Mouse (Mus musculus) layer of hippocampus, postnatal 10 days (tissue): Measurements from ENCODE around the gene Arhgap21. TPM values are rescaled to one million over a fixed set of nuclear protein-coding genes. Genes with fewer than 3 reads are reported as not detected.
"Not testable (repeated sequence)": the region's sequence is repeated elsewhere in the genome, so short reads cannot be mapped to it uniquely, and the experiment has no call there.

ENCODE experiments used
- DNase-seq, 2 experiments: peaks; one replicate each; pipeline ENCODE4 v3.0.0; 2021; ENCODE audit warnings: low spot score in 2 of 2
- total RNA-seq, 2 experiments: library from RNA; stranded (reverse); gene quantifications; 2 replicates each; pipeline ENCODE4 v1.2.3; 2021

Arhgap21 gene
- total RNA-seq, 2 experiments from 2014 or later: 305 to 313 TPM

DNA sequence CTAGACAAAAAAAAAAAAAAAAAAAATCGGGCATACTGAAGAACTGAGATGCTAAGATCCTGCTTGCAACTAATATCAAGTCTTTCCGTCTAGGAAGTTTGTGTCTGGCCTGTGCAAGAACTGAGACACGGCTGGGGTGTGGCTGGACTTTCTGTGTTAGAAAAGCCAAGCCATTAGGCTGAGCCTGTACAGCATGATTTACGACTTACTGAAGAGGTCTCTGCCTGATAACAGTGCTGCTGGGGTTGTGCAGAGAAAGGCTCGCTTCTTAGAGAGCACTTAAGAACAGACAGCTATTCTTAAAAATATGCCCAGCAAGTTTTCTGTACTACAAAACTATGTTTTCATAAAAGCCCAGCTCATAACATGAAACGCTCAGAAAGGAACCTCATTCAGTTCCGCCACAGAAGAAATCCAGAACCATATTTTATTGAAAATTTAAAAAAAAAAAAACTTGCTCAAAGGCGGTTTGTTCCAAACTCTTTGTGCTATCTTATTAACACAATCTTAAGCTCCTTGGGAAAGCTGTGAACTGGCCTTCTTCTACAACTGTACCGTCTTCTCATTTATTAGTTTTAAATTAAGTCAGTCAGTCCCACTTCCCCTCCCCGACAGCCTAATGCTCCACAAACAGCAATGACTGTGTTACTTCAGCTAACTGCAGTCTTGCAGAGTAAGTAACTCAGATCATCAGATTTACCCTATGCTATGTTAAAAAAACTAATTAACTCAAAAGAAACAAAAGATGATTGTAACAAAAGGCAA lies 26.1 kb downstream of the Arhgap21 start:
- no peak for DNase-seq

DNA sequence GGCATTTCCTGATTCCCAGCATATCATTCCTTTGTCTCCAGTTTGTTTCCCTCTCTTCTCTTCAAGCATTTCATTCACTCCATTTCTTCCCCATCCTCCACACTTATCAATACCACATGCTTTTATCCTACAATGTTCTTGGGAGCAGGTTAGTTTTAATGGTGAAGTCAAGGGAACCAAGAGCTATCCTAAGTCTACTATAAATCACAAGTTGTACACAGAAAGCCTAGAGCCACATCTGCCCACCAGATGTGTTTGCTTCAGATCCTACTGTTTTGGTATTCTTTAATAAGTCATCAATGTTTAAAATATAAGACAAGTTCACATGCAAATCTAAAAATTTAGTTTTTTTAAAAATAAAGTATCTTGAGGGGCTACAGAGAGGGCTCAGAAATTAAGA lies 27.6 kb downstream of the Arhgap21 start:
- DNase-seq: no peak

DNA sequence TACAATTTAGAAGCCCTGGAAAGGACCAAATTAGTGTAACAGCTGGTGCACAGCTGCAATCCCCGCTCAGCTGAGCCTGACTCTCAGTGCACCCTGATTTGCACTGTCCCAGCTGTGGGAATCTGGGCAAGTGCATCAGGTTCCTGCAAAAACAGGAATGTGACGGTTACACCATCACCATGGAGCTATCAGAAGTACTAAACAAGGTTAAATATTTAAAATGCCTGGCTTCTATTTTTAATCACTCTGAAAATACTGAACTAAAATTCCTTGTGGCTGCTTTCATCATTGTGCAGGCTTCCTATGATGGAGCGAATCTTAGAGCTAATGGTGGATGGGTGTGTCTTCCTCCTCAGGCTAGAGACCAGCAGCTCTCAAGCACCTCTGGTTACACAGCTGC lies 29.3 kb downstream of the Arhgap21 start:
- DNase-seq: no peak

DNA sequence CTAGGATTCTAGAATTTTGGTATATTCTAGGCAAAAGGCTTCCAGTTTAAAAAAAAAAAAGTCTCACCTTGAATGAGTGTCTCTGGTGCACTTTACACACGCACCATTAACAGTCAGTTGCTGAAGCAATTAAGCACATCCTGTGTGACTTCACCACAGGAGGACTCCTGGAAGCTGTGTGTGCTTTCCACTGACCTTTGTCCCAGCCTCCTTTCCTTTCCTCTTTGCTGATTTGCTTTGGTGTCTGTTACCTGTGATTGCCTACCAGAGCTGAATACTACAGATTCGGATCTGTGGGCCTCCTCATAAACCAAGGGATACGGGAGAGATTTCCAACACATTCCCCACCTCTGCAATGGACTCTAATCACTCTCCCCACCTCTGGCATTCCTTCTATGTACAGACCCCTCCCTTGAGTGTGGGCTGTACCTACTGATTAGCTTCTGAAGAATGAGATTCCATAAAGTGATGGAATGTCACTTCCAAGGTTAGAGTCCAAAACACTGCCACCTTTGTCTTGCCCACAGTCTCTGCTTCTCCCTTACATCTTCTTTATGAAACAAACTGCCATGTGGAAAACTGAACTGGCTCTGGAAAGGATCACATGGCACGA lies 32.0 kb downstream of the Arhgap21 start:
- no peak for DNase-seq

DNA sequence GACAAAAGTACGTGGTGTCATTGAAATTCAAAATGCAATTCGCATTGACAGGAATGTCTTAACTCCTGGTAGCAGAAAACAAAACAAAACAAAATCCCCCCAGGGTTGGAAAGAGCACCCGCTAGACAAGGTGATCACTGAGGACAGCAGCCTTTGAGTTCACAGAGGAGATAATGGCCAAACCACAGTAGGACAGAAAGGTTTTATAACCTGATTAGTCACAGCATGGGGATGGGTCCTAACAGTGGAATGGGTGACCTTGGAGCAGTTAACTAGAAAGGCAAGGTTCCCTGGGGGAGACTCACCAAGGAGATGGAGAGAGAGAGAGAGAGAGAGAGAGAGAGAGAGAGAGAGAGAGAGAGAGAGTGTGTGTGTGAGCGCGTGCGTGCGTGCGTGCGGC lies 34.3 kb downstream of the Arhgap21 start:
- no peak for DNase-seq

DNA sequence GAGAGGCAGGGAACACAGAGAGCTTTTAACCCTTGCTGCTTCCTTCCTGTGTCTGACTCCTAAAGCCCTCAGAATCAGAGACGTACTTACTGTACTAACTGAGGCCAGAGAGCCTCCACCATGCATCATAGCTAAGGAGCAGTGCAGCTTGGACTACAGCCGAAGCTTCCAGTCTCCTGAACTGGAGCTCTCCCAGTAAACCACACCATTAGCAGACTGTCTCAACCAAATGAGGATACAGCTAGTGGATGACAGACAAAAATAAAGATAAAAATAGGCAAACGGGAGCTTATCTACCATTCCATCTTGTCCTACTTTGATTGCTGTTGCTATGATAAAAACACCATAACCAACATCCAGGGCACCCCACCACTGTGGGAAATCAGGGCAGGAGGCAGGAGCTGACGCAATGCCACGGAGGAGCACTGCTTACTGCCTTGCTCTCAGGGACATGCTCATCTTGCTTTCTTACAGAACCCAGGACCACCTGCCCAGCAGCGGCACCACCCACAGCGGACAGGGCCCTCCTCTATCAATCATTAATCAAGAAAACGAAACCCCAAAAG lies 35.9 kb downstream of the Arhgap21 start:
- DNase-seq: no peak

DNA sequence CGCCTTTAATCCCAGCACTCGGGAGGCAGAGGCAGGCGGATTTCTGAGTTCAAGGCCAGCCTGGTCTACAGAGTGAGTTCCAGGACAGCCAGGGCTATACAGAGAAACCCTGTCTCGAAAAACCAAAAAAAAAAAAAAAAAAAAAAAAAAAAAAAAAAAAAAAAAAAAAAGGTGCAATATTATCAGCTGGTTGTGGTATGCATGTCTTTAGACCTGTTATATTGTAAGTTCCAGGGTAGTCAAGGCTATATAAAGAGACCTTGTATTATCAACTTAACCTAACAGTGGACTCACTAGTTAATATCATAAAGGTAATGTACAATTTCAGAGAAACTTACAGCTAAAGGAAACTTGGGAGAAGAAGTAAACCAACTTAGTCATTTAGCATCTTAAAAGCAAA lies 36.9 kb downstream of the Arhgap21 start:
- not testable (repeated sequence) for DNase-seq

DNA sequence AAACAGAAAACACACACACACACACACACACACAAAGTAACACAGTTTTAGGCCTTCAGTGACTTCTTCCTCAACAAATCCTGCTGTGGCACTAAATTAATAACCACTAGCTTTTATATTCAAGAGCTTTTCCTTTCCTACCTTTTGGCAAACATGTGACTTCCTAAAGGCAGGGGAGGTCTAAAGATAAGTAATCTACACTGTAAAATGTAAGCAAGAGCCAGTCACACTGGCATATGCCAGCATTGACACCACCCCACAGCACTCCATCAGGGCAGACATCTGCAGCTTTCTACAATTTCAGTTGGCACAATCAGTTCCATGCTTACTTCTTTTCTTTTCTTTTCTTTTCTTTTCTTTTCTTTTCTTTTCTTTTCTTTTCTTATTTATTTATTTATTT lies 40.2 kb downstream of the Arhgap21 start:
- DNase-seq: no peak

DNA sequence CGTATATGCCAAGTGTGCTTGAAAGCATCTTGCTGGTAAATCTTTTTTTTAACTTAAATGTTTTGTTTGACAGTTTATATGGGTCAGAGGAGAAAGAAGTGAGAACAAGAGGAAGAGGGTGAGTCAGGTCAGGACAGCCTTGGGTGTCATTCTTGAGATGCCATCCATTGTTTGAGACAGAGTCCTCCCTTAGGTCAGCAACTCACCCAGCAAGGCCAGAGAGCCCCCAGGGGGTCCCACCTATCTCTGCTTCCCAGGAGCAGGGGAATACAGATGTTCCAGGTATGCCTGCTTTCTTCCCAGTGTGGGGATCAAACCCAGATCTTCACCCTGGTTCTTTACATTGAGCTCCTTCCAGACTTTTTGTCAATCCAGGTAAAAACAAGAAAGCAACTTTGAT lies 43.7 kb downstream of the Arhgap21 start:
- no peak for DNase-seq

DNA sequence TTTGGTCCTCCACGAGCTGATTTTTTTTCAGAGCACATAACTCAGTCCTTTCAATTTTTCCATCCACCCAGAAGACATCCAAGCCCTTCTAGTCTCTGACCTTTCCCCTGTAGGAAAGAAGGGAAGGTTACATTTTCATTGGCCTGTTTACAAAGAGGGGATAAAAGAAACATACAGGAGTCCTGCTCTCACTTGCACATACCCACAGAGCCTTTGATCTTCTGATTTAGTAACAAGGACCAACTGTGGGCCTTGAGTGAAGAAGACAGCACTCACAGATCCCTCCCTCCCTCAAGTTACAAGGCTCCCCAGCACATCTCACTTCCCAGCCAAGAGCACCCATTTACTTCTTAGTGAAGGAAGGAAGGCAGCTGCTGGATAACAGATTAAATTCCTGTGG lies 46.3 kb downstream of the Arhgap21 start:
- no peak for DNase-seq

DNA sequence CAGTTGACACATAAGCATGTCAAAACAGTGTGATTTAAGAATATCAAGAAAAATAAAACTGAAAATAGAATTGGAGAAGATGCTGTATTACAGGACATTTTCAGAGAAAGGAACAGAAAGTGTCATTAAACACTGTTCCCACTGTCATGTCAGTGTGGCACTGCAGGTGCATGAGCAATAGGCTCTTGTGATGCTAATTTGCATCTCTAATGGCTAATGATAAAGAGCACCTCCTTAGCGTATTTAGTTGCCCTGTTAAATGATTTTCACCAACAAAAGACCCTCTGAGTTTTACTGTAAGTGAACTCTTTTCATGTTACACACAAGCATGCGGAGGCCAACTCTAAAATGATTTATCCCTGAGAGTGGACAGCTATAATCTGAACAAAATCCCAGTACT lies 47.1 kb downstream of the Arhgap21 start:
- DNase-seq: no peak

DNA sequence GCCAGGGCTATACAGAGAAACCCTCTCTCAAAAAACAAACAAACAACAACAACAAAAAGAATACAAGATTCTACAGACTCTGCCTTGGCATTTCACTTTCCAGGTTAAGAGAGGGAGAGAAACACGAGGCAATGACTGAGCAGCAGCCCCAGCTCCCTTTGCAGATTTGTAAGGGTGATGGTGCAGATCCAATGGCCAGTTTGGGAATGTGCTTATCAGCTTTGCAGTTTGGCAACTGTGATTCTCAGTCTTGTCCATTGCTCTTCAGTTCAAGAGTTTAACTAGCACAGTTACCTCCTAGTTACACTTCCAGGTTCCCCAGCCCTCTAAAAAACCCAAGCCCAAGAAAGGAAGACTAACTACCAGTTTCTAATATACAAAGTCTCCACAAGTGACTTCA lies 47.7 kb downstream of the Arhgap21 start:
- no peak for DNase-seq

DNA sequence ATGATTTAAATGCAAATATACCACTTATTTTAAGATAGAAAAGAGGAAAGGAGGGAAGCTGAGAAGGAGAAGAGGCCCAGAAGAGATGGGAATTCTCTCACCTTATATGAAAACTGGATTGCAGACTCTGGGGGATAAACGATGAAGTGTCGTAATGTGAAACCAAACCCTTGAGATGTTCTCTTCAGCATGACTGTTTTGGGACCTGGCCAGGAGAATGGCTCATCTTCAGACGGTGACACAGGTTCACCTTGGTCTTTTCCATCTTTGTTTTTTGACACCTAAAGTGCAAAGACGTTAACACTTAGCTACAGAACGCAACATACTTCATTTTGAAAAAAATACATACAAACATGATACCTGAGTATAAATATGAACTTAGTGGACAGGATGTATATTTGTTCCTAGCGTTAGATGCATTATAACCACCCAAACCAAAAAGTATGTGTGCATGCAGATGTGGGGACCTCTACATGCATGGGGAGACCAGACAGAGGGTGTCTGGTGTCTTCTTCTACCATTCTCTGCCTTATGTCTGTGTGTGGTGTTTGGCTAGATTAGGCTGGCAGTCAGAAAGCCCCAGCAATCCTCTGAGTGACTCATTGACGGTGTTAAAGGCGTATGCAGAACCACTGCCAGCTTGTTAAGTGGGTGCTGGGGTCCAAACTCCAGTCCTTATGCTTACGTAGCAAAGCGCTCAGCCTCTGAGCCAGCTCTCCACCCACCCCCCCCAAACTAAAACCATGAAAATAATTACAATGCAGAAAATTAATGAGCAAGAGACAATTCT lies 54.0 kb downstream of the Arhgap21 start:
- no peak for DNase-seq

DNA sequence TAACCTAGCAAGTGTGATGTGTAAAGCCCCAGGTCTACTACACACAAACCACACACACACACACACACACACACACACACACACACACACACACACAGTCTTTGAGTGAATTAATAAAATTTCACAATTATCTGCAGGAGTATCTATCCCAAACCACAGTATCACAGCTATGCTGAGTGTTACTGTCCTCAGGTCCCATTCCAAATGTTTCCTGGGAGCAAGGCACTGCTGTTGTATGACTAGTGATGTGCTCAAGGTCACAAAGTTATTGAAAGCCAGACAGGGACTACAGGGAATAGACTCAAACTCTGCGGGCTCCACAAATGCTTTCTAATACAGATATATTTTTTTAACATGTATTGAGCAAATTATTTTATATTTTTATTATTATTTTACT lies 55.7 kb downstream of the Arhgap21 start:
- no peak for DNase-seq

DNA sequence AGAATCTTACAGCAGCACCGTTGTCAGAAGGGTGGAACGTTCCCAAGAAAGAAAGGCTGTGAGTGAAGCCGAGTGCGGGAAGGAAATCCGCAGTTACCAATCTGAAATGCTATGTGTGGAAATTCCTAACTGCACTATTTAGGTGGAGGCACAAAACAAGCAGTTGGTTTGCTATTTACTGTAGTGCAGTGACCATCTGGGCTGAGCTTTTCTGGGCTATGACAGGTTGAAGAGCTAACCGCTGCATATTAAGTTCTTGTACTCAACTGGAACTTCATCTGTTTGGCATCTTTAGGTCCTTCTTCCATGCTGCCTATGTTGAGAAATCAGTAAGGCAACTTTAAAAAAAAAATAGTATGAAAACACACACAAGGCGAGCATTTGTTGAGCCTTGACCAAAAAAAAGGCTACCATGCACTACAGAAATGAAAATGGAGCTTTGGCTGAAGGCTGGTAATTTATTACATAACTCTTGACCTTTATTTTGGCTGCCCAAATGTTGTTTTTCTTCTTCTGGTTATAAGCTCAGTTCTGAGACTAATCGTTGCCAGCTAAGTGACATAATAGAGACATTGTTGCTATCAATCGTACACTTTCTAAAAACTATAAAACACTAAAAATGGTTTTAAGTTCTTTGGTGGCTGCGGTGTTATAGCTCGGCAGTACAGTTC lies 56.2 kb downstream of the Arhgap21 start:
- DNase-seq: no peak

DNA sequence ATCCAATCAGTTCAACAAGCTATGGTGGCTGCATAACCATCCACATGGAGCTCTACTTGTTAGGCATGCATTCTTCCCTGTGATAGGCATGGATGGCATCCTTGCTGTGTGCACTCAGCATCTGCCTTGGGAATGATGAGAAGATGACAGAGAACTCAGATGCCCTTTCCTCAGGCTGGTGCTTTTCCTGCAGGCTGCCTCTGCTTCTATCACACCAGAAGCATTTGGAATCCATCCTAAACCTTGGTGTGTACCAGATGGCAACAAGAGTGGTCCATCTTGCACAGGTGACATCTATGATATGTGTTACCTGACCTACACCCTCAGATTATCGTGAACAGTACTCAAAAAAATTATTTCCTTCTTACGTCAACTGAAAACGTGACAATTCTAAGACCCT lies 58.2 kb downstream of the Arhgap21 start:
- no peak for DNase-seq

DNA sequence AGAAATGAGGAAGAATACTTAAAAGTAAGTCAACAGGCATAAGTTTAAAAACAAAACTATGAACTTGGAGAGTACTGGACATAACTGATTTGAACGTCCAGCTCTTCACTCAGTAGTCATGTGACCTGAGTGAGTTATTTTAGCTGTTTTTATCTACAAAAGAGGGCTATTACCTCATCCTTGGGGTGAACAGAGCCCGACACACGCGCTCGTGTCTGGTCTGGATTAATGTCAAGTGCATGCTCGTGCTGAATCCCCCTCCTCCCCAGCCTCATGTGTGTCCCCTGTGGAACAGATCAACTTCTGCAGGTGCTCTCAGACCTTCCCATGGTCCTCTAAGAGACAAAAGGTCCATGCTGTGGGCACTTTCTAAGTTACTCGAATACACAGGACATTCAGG lies 59.3 kb downstream of the Arhgap21 start:
- no peak for DNase-seq

DNA sequence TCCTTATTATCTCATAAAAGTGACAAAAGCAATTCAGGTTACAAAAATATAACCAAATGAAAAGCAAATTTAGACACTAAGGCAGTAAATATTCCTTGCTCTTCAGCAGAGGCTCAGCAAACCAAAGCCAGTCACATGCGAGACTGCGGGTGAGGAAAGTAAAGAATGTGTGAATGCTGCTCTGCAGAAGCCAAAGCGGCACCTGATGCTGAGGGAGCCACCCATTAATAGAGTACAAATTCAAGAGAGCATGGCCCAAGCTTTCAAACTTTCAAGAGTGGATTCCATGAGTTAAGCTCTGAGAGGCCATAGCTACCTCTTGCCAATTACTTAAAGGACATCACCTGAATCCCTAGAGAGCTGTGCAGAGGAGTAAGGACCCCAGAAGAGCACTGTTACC lies 61.4 kb downstream of the Arhgap21 start:
- DNase-seq: no peak

DNA sequence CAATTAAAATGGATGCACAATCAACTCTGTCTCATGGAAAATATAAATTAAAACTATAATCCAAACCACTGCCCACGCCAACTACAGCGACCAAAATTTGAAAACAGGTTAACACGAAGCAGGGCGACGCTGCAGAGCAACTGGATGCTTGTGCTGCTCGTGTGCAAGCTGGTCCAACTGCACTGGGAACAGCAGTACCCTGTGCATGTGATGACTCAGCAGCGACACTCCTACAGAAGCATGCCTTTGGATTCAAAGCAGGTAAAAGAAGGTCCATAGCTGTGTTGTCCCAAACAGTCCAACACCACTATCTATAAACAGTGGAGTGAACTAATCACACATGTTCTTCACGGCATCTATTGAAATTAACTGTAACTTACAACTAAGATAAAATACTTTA lies 63.3 kb downstream of the Arhgap21 start:
- no peak for DNase-seq

DNA sequence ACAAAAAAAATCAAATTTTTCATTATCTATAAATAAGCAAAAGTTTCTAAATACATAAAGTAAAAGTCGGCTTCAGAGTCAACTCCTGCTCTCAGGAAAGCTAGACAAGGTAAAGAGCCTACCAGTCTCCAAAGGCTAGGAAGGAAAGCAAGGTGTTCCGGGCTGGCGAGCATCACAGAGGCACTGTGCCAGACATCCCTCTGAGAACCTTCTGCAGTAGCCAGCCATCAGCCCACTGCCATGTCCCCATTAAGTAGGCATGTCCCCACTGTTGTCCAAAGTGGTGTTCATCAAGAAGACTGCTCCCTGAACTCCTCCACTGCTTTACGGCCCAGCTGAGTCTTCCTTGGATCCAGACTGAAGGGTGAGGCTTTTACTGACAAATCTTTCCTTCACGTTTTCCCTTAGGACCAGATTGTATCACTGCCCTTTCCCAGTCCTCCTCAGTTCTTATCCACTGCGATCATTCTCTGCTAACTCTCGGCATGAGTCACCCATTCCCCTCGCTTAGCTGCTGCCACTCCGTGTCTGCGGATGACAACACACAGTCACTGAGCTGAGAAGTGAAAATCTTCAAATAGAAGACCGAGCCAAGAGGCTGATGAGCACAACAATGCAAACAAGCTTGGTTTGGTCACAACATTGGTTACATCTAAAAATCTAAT lies 65.6 kb downstream of the Arhgap21 start:
- DNase-seq: no peak

DNA sequence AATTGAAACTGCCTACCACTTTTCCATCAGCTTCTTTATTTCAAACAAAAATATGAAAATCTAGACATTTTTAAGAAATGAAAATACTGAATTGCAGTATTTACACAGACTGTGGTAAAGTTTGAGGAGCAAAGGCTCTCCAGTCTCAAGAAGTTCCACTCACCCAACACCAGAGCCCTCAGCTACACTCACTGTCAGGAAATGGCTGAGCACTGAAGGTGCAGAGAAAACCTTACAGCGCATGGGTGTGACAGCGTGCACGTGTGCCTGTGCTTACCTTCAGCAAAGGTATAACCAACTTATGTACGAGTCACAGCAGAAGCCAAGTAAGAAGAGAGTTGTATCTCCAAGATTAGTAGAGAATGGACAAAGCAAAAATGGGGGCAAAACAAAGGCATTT lies 66.8 kb downstream of the Arhgap21 start:
- DNase-seq: no peak
